Mouse (Mus musculus): Measurements from ENCODE around the gene Ace3.

GRCm38 (mm10) chr11:105958566-105958965 is 35.9 kb upstream of the Ace3 start:
- TF ChIP-seq GATA1 (IDR thresholded peaks at IDR 0.05; ENCODE audit: low read length): no peak
- TF ChIP-seq TAL1 (IDR thresholded peaks at IDR 0.05; ENCODE audit: low read length): no peak

All from erythroblast, embryonic 14.5 days (primary cell).